Mouse (Mus musculus) bone marrow macrophage, adult 2 months (primary cell): ENCODE data around the gene Rab3il1.

ENCODE experiments used
- CTCF ChIP-seq: IDR thresholded peaks from 2 replicates; pipeline ENCODE4 v1.5.1; 2012; ENCODE audit warnings: low read depth, mild to moderate bottlenecking, low read length, moderate library complexity
- POLR2A ChIP-seq: IDR thresholded peaks from 2 replicates; pipeline ENCODE4 v1.6.1; 2012; ENCODE audit warnings: mild to moderate bottlenecking, low read depth, low read length, borderline replicate concordance

- TF ChIP-seq CTCF (no peak), POLR2A (no peak)
Measured at GRCm38 (mm10) chr19:10064173-10065012, 62.9 kb downstream of the Rab3il1 start.
